Mouse (Mus musculus) liver, postnatal 0 days (tissue): ENCODE measurements around the gene Galr3.

Source experiments
- CTCF ChIP-seq: sonication (generic); IDR thresholded peaks from 2 replicates; pipeline ENCODE4 v1.5.1; 2016; ENCODE audit warnings: antibody characterized with exemption, low read depth
- EP300 ChIP-seq: IDR thresholded peaks from 2 replicates; pipeline ENCODE4 v1.6.1; 2016; ENCODE audit warnings: antibody characterized with exemption, low read depth, mild to moderate bottlenecking

GRCm38 (mm10) chr15:79068416-79068815 is 26.7 kb downstream of the Galr3 start:
- TF ChIP-seq EP300 (no peak), CTCF (no peak)
